Mouse (Mus musculus): ENCODE measurements around the gene Arhgef2. TPM values are rescaled to one million over a fixed set of nuclear protein-coding genes. Genes with fewer than 3 reads are reported as not detected.
A peak's percentile ranks its signal among the peaks of the same experiment; 100 is the strongest.
"Not testable (repeated sequence)": the region's sequence is repeated elsewhere in the genome, so short reads cannot be mapped to it uniquely, and the experiment has no call there.

Gene Arhgef2
- 10 to 100 TPM; 26.3 to 33.3 TPM for total RNA-seq (2021)
- polyA plus RNA-seq (2012; rRNA removed), result 35.9 and 37.5 TPM in 2 replicates
- long read RNA-seq, full-length matches to known transcripts, result 5 of 13 reads
- long read RNA-seq, partial matches to known transcripts, result 3 of 13 reads
- long read RNA-seq, other reads (novel, unspliced or antisense), result 5 of 13 reads

GRCm38 (mm10) chr3:88605666-88606065, at the start of gene Arhgef2:
TSS of gene Arhgef2 (plus strand) at chr3:88605966.
- DNase-seq, result not testable (repeated sequence)

GRCm38 (mm10) chr3:88556616-88557015, 49.1 kb upstream of the Arhgef2 start:
- DNase-seq, result no peak

DNA sequence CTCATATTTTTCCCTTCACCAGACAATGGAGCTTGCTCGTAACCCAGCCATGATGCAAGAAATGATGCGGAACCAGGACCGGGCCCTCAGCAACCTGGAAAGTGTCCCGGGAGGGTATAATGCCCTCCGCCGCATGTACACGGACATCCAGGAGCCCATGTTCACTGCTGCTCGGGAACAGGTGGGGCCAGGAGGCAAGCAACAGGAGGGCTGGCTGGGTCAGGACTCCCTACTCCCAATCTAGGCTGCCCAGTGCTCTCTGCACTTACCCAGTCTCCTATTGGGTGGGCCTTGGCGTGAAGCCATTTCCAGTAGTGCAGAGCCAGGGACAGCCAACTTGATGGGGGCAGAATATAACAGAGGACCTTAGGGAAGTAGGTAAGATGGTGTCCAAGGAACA, 46.2 kb upstream of the Arhgef2 start:
- DNase-seq, result no peak

DNA sequence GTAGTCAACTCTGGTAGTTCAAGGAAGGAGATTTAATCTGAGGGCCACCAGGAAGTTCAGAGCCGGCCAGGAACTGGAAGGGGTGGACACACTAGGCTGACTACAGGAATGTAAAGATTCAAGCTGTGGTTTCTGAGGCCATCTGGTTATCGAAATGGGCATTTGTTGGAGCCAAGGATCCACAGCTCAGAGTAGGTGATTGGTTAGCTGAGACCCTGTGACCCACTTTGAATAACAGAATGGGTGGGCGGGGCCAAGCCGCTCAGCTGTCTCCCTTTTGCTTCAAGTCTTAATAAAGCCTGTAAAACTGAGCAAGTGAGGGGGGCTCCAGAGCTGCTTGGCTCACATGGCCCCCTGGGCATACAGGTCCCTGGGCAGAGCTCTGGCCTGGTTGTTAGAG, 43.8 kb upstream of the Arhgef2 start:
- no peak for DNase-seq

DNA sequence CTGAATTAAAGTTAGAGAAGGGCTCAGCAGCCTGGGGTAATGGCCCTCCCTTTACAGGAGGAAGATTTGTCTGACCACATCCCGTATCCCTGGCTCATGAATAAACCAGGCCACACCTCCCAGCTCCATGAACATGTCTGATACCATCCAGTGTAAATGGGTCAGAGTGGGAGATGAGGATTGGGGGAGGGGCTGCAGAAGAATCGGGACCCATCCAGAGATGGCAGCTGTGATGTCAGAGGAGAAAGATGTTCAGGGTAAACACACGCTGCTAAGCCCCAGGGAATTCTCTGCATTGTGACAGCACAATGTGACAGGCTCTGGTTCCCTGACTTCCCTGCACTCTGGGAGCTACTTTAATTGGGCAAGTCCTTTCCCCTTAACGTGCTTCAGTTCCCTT, 42.3 kb upstream of the Arhgef2 start:
- no peak for DNase-seq

DNA sequence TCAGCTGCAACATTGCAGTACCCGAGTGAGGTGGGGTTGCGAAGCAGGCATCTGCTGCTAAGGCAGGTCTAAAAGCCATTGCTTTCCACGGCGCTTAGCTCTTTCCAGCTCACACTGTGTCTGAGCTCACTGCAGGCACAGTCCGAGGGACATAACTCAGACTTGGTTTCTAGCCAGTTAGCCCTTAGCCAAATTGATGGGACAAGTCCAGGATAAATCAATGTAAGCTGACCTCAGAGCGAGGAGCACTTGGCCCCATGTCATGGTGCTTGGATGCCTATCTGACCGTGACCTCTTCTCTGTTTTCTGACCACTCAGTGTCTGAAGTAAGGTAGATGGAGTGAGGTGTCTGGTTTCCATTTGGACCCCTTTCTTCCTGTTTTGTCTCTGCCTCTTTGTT, 41.8 kb upstream of the Arhgef2 start:
- peak; percentile 49 for DNase-seq

- DNase-seq, result no peak
These were observed 39.6 kb upstream of the Arhgef2 start for GRCm38 (mm10) chr3:88566116-88566515.

DNA sequence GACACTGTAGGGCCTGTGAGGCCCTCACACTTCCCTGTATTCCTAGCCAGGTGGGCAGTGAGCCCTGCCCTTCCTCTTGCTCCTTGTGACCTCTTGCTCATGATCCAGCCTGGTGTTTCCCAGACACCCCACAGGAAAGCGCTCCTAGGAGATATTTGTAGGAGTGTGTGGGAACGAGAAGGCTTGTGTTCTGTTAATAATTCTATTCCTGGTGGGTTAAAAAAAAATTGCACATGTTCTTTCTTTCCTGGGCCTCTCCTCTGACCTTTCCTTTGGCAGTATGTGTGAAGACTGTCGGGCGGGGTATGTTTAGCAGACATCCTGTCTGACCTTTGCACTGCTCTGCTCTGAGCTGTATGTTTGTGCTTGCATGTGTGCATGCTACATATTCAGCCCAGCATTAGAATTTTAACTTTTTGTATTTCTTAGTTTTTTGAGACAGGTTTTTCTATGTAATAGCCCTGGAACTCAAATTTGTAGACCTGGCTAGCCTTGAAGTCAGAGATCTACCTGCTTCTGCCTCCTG, 39.2 kb upstream of the Arhgef2 start:
- DNase-seq, result no peak

- peak; percentile 61 for DNase-seq
These were observed 37.9 kb upstream of the Arhgef2 start for GRCm38 (mm10) chr3:88567892-88568291.

GRCm38 (mm10) chr3:88568615-88569014, 37.2 kb upstream of the Arhgef2 start:
- peak; percentile 50 for DNase-seq

DNA sequence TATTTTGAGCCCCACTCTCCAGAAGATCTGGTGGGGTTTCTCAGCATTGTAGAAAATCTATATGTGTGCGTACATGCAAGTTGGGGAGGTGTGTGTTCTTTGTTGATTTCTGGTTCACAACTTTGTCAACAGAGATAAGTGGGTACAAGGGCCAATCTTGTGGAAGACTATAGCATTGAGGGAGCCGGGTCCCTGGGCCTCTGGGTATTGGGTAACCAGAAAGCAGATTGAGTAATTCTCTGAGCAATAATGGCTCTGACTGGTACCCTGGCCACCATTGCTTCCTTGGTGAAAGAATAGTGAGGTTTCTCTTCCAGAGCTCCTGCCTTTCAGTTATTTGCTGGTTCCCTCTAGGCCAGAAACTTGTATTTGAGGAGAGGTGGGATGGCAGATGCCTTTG, 36.7 kb upstream of the Arhgef2 start:
- DNase-seq, result no peak

DNA sequence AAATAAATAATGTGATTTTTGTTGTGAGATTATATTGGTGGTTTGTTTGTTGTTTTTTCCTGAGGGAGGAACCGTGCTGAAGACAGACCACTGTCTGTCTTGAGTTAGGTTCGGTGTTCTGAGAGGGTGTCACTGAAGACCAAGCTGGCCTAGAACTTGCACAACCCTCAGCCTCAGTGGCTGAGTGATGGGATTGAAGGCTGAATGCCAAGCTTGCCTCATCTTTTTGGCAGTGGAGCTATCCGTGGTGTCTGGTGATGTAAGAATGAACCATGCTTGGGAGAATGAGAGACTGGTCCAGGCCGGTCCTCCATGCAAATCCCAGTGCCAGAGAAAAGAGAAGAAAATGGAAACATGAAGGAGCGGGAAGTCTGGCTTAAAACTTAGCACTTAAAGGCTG, 36.1 kb upstream of the Arhgef2 start:
- DNase-seq, result peak; percentile 82

DNA sequence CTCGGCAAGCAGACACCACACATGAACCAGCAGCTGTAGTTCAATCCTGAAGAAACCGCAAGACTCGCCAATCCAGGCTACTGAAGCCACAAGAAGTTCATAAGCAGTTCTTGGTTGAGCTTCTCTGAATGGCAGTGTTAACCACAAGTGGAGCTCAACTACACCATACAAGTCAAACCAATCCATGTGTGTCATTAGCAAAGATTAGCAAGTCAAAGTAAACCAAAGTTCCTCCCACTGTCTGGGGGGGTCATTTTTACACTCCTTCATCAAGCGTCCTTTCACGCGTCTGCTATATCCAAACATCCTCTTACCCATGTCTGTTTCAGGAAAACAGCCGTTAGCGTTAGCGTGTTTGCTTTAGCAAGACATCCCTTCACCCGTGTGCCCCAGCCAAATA, 35.4 kb upstream of the Arhgef2 start:
- no peak for DNase-seq

DNA sequence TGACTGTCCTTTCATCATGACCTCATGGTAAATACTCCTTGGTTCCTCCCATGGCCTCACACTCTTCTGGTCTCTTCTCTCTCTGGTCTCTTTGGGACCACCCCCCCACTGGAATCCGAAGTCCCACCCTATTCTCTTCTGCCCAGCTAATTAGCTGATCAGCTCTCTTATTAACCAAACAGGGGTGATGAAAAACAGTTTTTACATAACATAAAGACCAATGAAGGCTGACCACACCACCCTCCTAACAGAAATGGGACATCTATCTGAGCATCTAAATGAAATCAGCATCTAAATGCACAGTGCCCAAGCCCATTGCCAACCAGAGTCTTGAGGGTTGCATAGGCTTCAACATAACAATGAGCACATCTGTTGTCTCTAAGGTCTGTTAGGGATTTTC, 33.9 kb upstream of the Arhgef2 start:
- DNase-seq, result no peak

DNA sequence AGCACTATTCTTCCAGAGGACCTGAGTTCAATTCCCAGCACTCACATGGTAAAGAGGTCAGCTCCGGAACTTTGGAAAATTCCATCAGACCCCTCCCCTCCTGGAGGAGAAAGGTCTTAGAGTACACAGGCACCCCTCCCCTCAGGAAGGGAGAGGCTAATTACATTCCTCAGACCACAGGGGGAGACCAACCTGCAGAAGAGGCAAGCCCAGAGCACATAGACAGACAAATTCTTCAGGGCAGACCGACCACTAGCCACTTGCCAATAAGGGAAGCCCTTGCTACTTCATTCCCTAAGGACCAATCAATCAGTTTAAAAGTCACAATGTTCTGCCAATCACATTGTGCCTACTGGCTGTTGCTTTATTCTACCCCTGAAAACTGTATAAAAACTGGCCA, 32.9 kb upstream of the Arhgef2 start:
- DNase-seq, result no peak

GRCm38 (mm10) chr3:88573810-88574209, 32.0 kb upstream of the Arhgef2 start:
- no peak for DNase-seq

DNA sequence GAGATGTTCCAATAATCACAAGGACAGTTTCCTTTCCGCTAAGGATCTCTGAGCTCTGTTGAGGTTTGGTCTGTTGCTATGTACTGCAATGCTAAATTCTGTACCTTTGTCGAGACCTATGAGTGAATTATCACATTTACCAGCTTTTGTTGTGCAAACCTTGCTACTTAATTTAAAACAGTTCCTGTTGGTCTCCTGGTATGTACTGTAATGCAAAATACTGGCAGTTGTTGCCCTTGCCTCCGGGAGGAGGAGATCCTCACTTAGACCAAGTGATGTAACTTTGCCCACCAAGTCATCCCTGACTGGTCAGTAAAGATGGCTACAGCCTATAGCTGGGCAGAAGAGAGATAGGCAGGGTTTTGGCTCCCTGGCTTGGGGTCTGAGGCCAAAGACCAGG, 30.2 kb upstream of the Arhgef2 start, which contains the start of gene Ssr2:
Gene Ssr2, plus strand, starts transcription at position 337 of the 400 bp plus-strand sequence.
- no peak for DNase-seq

DNA sequence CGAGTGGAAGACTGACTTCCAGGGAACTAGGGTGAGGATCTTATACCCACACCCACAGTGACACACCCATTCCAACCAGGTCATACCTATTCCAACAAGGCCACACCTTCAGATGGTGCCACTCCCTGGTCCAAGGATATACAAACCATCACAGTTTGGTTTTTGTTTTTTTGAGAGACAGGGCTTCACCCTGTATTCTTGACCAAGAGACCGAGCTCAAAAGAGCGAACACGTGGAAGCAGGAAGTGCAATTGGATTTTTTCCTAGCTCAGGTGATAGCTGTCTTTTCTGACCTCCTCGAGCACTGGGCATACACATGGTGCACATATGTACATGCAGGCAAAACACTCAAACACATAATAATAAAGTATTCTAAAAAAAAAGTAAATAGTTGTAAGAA, 27.9 kb upstream of the Arhgef2 start:
- not testable (repeated sequence) for DNase-seq

DNA sequence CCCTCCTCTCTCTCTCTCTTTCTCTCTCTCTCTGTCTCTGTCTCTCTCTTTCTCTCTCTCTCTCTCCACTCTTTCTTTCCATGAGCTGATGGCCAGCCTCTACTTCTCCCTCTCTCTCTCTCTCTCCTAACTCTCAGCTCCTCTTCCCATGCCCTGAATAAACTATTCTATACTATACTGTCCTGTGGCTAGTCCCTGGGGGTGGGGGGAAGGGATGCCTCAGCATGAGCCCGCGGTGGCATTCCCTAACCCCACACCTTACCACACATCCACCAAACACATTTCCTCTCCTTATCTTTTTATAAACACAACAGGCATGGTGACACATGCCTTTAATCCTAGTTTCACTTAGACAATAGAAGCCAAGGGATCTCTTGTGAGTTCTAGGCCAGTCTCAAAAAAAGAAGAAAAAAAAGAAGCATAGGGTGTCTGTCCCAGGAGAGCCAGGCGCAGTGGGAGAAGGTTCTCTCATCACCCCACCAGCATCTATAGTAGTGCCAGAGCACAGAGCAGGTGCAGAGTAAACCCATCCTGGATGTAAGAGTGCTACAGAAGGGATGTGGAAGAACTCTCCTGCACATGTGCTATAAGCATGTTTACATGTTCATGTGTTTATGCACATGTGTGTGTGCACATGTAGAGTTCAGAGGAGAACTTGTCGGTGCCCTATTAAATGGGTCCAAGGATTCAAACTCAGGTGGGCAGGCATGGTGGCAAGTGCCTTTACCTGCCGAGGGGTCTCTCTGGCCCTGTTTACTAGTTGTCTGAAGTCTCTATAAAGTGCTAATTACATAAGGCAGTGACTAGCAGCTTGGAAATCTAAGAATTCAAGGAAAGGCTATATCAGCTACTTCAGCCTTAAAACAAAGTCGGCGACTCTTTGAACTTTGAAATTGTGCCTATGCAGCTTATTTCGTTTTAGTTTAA, 27.0 kb upstream of the Arhgef2 start:
- DNase-seq, result no peak

GRCm38 (mm10) chr3:88579454-88580117, 26.2 kb upstream of the Arhgef2 start:
- DNase-seq, result peak; percentile 89

- no peak for DNase-seq
These were observed 20.0 kb upstream of the Arhgef2 start for GRCm38 (mm10) chr3:88585769-88586168.

DNA sequence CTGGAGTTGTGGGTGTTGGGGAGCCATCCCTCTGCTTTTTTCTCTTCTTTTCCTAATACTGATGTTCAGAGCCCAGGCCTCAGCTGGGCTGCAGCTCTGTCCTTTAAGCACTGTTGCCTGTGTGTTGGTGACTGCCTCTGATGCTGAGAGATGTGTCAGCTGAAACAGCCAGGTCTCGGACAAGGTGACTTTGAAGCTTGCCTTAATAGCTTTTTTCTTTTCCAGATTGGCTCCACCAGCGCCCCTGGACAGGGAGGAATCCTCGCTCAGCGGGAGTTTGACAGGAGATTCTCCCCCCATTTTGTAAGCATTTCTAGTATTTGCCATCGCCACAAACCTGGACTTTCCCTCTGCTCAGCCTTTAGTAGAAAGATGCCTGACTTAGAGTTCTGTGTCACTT, 19.1 kb upstream of the Arhgef2 start:
- no peak for DNase-seq

GRCm38 (mm10) chr3:88590246-88590645, 15.5 kb upstream of the Arhgef2 start:
- DNase-seq, result no peak

Measured in adrenal gland, adult 2 months (tissue).